Mouse (Mus musculus) right cerebral cortex, postnatal 14 days (tissue): ENCODE results near the gene Zfp879.

Source experiments
- DNase-seq: peaks from one replicate; pipeline ENCODE4 v3.0.0; 2022

Gene Zfp879

GRCm38 (mm10) chr11:50841023-50841735 lies at the start of gene Zfp879:
Zfp879 (minus strand) TSS chr11:50841552.
- DNase-seq: peak; percentile 97

- peak; percentile 86 for DNase-seq
These were observed 46.2 kb upstream of the Zfp879 start, which contains the start of gene Zfp454 for GRCm38 (mm10) chr11:50887390-50888128. Zfp454 (minus strand) TSS chr11:50887651.

- no peak for DNase-seq
These were observed 45.6 kb upstream of the Zfp879 start for GRCm38 (mm10) chr11:50886933-50887293.

- peak; percentile 24 for DNase-seq
These were observed 45.0 kb upstream of the Zfp879 start for GRCm38 (mm10) chr11:50886231-50886932.

GRCm38 (mm10) chr11:50883756-50884155 lies 42.4 kb upstream of the Zfp879 start:
- no peak for DNase-seq

GRCm38 (mm10) chr11:50878641-50879040 lies 37.3 kb upstream of the Zfp879 start:
- no peak for DNase-seq

GRCm38 (mm10) chr11:50850989-50851601 lies 9.7 kb upstream of the Zfp879 start:
- peak; percentile 22 for DNase-seq

GRCm38 (mm10) chr11:50850177-50850735 lies 8.9 kb upstream of the Zfp879 start, which contains the start of gene Grm6:
Grm6 (plus strand) TSS chr11:50850685.
- no peak for DNase-seq

GRCm38 (mm10) chr11:50849310-50849709 lies 8.0 kb upstream of the Zfp879 start:
- no peak for DNase-seq

GRCm38 (mm10) chr11:50848520-50849137 lies 7.3 kb upstream of the Zfp879 start:
- DNase-seq: no peak

GRCm38 (mm10) chr11:50847047-50847446 lies 5.7 kb upstream of the Zfp879 start:
- peak; percentile 34 for DNase-seq

- DNase-seq: no peak
These were observed 4.6 kb upstream of the Zfp879 start for GRCm38 (mm10) chr11:50845951-50846350.

- DNase-seq: no peak
These were observed 5.6 kb downstream of the Zfp879 start for GRCm38 (mm10) chr11:50835727-50836126.

- peak; percentile 86 for DNase-seq
These were observed 14.1 kb downstream of the Zfp879 start, which contains the start of gene Zfp354c for GRCm38 (mm10) chr11:50827010-50827953. Zfp354c (minus strand) TSS chr11:50827724.

GRCm38 (mm10) chr11:50826214-50826613 lies 15.1 kb downstream of the Zfp879 start:
- DNase-seq: no peak

GRCm38 (mm10) chr11:50814233-50814632 lies 27.1 kb downstream of the Zfp879 start:
- no peak for DNase-seq

GRCm38 (mm10) chr11:50798836-50799235 lies 42.5 kb downstream of the Zfp879 start:
- DNase-seq: no peak

GRCm38 (mm10) chr11:50797674-50798073 lies 43.7 kb downstream of the Zfp879 start:
- no peak for DNase-seq
